Mouse (Mus musculus): ENCODE results near the gene Nfib. TPM values are rescaled to one million over a fixed set of nuclear protein-coding genes. Genes with fewer than 3 reads are reported as not detected.
A peak's percentile ranks its signal among the peaks of the same experiment; 100 is the strongest.

The Nfib gene
- total RNA-seq, 2 experiments from 2014 or later: 216 to 233 TPM

DNA sequence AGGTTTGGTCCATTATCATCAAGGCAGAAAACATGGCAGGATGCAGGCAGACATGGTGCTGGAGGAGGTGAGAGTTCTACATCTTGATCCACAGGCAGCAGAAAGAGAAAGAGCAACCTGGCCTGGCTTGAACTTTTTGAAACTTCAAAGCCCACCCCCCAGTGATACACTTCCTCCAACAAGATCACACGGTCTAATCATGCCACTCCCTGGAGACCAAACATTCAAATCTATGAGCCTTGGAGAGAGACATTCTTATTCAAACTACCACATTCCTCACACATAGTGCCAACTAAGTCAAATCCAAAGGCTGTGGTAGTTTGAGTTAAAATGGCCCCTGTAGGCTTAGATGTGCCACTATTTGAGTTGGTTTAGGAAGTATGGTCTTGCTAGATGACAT lies 104.9 kb downstream of the Nfib start:
- DNase-seq: no peak
- intact Hi-C loops (cut with DNase I): loop anchor here (10.0 kb wide), 1 partner anchor 1106 kb away; no protein-coding TSS in a partner anchor

GRCm38 (mm10) chr4:82598436-82598835 lies 107.1 kb downstream of the Nfib start:
- intact Hi-C loops (cut with DNase I): no loop called here
- DNase-seq: no peak

DNA sequence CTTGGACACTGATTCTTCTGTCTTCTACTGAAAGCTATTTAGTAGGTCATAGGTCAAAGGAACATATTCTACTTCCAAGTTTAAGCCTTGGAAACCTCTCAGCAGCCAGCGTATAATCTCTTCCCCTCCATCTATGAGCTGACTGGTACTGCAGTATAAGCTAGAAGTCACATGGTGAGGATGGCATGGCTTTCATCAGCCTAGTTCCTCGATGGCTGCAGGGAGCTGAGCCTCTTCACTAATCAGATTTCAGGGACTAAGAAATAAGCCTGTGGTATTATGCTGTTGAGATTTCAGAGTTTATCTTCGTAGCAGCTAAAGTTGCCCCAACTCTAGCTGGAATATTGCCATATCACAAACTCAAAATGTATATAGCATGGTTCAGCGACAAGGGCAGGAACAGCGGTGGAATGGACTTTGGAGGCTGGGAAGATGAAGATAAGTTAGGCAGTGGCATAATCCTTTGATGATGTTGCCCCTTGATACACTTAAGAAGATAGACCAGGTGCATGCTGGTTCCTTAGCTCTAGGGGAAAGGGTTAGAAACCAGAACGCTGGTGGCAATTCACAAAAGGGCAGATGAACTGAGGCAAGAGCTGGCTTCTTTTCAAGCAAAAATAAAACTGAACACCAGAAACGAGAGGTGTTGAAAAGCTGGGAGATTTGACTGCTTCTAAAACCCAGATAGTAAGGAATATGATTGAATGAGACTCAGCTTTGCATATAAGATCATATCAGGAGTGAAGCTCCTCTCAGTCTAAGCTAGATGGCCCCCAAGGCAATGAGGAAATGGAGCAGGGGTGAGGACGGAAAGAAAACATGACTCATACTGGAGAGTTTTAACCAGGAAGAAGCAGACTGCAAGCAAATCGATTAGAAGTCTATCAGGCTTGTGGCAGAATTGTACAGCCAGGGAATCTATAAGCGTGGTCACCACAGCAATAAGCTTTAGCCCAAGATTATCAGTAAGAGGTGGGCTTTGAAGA lies 111.6 kb downstream of the Nfib start:
- intact Hi-C loops (cut with DNase I): no loop called here
- DNase-seq: no peak

- intact Hi-C loops (cut with DNase I): no loop called here
- peak; percentile 95 for DNase-seq
Observed at GRCm38 (mm10) chr4:82592086-82593030, 113.2 kb downstream of the Nfib start.

DNA sequence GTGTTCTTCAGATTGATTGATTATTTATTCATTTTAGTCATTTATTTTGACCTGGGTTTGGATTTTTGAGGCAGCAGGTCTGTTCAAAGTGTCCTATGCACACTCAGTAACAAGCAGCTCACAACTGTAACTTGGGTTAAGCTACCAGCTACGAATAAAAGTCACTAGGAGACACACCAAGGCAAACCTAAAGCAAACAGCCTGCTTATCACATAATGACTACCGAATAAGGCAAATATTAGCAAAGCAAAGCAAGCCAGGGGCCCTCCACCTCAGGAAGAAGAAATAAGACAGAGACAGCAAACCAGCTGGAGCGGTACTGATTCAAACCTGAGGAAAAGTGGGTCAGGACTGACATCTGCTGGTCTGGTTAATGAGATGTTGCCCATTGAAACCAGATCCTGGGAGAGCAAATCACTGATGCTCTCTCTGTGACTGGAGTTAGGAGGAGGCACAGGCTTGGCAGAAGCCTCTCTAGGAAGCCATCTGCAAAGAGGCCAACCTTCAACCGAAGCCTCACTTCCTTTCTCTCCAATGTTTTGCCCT lies 116.1 kb downstream of the Nfib start:
- intact Hi-C loops (cut with DNase I): loop anchor here (5.0 kb wide), 2 partner anchors 77 to 92 kb away; no protein-coding TSS in a partner anchor
- DNase-seq: peak; percentile 74

- intact Hi-C loops (cut with DNase I): loop anchor here (5.0 kb wide), 2 partner anchors 76 to 91 kb away; no protein-coding TSS in a partner anchor
- no peak for DNase-seq
Observed at GRCm38 (mm10) chr4:82588718-82589117, 116.8 kb downstream of the Nfib start.

- intact Hi-C loops (cut with DNase I): loop anchor here (5.0 kb wide), 2 partner anchors 75 to 90 kb away; no protein-coding TSS in a partner anchor
- DNase-seq: peak; percentile 63
Observed at GRCm38 (mm10) chr4:82587146-82587870, 118.2 kb downstream of the Nfib start.

GRCm38 (mm10) chr4:82586637-82587036 lies 118.9 kb downstream of the Nfib start:
- no peak for DNase-seq
- intact Hi-C loops (cut with DNase I): loop anchor here (5.0 kb wide), 2 partner anchors 74 to 89 kb away; no protein-coding TSS in a partner anchor

DNA sequence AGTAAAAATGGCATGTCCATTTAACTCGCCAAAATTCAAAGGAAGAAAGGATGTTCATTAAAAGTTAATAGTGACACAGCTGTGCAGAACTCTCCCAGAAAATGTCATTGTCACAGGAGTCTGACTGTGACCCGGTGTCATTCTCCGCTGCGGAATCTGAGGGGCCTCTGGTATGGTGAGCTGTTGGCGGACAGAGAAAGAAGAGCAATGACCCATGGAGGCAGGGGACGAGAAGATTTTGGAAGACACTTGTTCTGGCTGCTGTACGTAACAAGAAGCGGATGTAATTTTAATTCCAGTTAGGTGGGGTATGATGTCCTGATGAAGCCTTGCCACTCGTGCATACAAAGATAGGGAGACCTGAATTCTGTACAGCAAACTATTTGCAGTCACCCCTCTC lies 120.0 kb downstream of the Nfib start:
- intact Hi-C loops (cut with DNase I): loop anchor here (5.0 kb wide), 2 partner anchors 73 to 88 kb away; no protein-coding TSS in a partner anchor
- no peak for DNase-seq

- intact Hi-C loops (cut with DNase I): loop anchor here (5.0 kb wide), 2 partner anchors 73 to 88 kb away; no protein-coding TSS in a partner anchor
- DNase-seq: no peak
Observed at GRCm38 (mm10) chr4:82585056-82585455, 120.5 kb downstream of the Nfib start.

GRCm38 (mm10) chr4:82584548-82584947 lies 121.0 kb downstream of the Nfib start:
- intact Hi-C loops (cut with DNase I): no loop called here
- peak; percentile 93 for DNase-seq

GRCm38 (mm10) chr4:82573291-82573605 lies 132.3 kb downstream of the Nfib start:
- no peak for DNase-seq
- intact Hi-C loops (cut with DNase I): no loop called here

DNA sequence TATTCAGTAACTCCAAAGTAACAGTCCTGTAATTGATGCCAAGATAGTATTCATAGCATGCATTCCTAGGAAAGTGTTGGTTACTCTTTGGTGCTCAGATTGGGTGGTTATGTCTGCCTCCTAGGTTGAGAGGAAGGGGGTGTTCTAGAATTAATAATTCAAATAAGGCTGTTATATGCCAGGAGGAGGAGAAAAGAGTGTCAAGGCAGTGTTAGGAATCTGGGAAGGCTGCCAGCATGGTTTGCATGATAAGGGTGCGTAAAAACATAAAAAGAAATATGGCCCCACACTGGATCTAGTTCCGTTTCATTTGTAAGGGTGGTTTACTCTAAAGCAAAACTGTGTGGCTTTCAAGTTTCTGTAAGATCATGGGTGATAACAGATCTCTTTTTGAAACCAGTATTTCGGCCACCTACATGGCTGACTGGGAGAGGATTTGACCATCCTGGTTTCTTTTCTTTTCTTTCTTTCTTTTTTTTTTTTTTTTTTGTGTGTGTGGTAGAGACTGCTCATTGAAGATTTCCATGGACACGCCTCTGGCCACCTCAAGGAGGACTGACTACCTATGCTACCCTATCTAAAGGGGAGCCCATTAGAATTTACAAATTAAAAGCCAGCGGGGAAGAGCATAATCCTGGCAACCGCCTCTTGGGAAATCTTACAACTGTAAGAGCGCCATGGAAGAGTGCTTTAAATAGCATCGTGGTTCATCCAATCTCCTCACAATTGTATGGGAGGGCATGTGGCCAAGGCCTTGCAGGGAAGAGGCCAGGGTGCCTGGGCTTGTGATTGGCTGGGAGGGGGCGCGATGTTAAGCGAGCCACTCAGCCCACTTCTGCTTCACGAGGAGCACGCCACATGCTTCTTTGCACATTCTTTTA lies 132.9 kb downstream of the Nfib start:
- DNase-seq: peak; percentile 59
- intact Hi-C loops (cut with DNase I): no loop called here

- no peak for DNase-seq
- intact Hi-C loops (cut with DNase I): no loop called here
Observed at GRCm38 (mm10) chr4:82558816-82559215, 146.7 kb downstream of the Nfib start.

DNA sequence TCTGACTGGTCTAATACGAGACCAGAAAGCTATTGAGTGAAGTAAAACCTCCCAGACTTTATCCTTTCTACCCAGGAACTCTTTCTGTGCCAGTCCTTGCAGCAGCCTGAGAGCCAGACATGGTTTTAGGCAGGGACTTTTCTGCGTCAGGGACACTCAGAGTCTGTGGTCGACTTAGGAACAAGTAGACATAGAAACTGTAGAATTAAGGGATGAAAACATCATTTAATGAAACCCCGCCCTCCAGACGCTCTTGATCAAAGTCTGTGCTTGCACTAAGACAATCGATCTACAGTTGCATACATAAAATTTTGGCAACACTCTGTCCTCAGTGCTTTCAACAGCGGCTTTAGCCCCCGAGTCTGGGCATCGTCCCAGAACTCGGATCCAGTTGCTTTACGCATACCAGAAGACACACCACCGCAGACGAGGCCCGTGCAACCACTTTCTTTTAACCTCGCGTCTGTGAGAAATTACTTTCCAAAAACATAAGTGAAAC lies 149.8 kb downstream of the Nfib start:
- intact Hi-C loops (cut with DNase I): no loop called here
- peak; percentile 40 for DNase-seq

- DNase-seq: no peak
- intact Hi-C loops (cut with DNase I): no loop called here
Observed at GRCm38 (mm10) chr4:82553658-82554057, 151.9 kb downstream of the Nfib start.

GRCm38 (mm10) chr4:82552238-82552637 lies 153.3 kb downstream of the Nfib start:
- no peak for DNase-seq
- intact Hi-C loops (cut with DNase I): no loop called here

GRCm38 (mm10) chr4:82549762-82550380 lies 155.7 kb downstream of the Nfib start:
- intact Hi-C loops (cut with DNase I): no loop called here
- DNase-seq: no peak

Measured in left cerebral cortex, postnatal 4 days (tissue).